Mouse (Mus musculus) hindbrain, embryonic 12.5 days (tissue): ENCODE measurements around the gene Bhmt2. TPM values are rescaled to one million over a fixed set of nuclear protein-coding genes. Genes with fewer than 3 reads are reported as not detected.

ENCODE experiments used
- ATAC-seq: fragments of 200-750 bp; cut with Nextera tagmentation; 2 replicates; pipeline ENCODE4 v1.8.0; 2017; ENCODE audit warnings: moderate TSS enrichment; ENCODE audit not compliant: low FRiP score
- H3K27ac ChIP-seq: fragments of 300-500 bp; sonication (generic); 2 replicates; pipeline ENCODE4 v1.5.1; 2016; ENCODE audit warnings: mild to moderate bottlenecking
- H3K27me3 ChIP-seq: fragments of 300-500 bp; sonication (generic); 2 replicates; pipeline ENCODE4 v1.6.1; 2016; ENCODE audit warnings: mild to moderate bottlenecking
- H3K36me3 ChIP-seq: fragments of 300-500 bp; sonication (generic); 2 replicates; pipeline ENCODE4 v1.6.1; 2016; ENCODE audit warnings: mild to moderate bottlenecking
- H3K4me1 ChIP-seq: fragments of 300-500 bp; sonication (generic); 2 replicates; pipeline ENCODE4 v1.6.1; 2016
- H3K4me2 ChIP-seq: fragments of 300-500 bp; sonication (generic); replicated peaks from 2 replicates; pipeline ENCODE4 v1.6.1; 2016; ENCODE audit warnings: mild to moderate bottlenecking
- H3K4me3 ChIP-seq: fragments of 300-500 bp; sonication (generic); 2 replicates; pipeline ENCODE4 v1.5.1; 2016; ENCODE audit warnings: mild to moderate bottlenecking
- H3K9ac ChIP-seq: fragments of 300-500 bp; sonication (generic); 2 replicates; pipeline ENCODE4 v1.6.1; 2016; ENCODE audit warnings: mild to moderate bottlenecking, moderate library complexity
- H3K9me3 ChIP-seq: fragments of 300-500 bp; sonication (generic); replicated peaks from 2 replicates; pipeline ENCODE4 v1.6.1; 2016; ENCODE audit warnings: mild to moderate bottlenecking
- WGBS: fragments of 180-500 bp; shearing (Covaris S2); methylation state at CpG from one replicate; pipeline ENCODE4 v1.1.7; 2016; 5-methylcytosine and 5-hydroxymethylcytosine counted together
- polyA plus RNA-seq: library from polyadenylated mRNA; unstranded; fragments of >200 nt; fragmentation: Nextera tagmentation; extraction: Ambion mirVana; gene quantifications from 2 replicates; pipeline ENCODE4 v1.2.1, GENCODE M21; 2016

Gene Bhmt2
- polyA plus RNA-seq, 1 experiment from 2014 or later: not detected

DNA sequence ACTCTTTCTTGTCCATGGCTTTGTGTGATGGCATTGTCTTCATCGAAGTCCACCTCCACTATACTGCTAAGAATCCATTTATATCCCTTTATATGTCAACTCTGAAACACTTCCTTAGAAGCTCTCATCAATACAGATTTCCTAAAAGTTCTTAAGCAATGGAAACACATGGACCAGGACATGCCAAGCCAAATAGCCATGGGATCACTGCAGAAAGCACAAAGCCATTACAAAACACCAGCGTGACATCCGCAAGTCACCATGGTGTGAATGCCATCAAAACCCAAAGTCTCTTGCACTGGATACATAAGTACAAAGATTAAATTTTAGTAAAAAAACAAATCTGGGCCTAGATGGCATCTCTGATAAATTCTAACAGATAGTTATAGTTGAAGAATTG lies 15.5 kb upstream of the Bhmt2 start:
- H3K4me1 ChIP-seq: 0 out of 2 replicates have a peak, but pooled peaks cover 6% of the 10 kb centered on the region
- H3K4me2 ChIP-seq: no peak overlapping the region
- ATAC-seq: no peak
- H3K36me3 ChIP-seq: no peaks in the 10 kb centered on the region
- H3K27ac ChIP-seq: no peak overlapping the region
- no peaks in the 10 kb centered on the region for H3K27me3 ChIP-seq
- no peak overlapping the region for H3K9ac ChIP-seq
- H3K4me3 ChIP-seq: no peak overlapping the region
- 91% methylated on average over 3 of the region's 3 CpGs for WGBS
- H3K9me3 ChIP-seq: no peaks in the 10 kb centered on the region

GRCm38 (mm10) chr13:93687321-93687720 lies 13.2 kb upstream of the Bhmt2 start:
- Histone ChIP-seq H3K9me3 (no peaks in the 10 kb centered on the region), H3K4me1 (0 out of 2 replicates have a peak, but pooled peaks cover 6% of the 10 kb centered on the region), H3K9ac (no peak overlapping the region), H3K27ac (no peak overlapping the region), H3K36me3 (no peaks in the 10 kb centered on the region), H3K27me3 (no peaks in the 10 kb centered on the region), H3K4me2 (no peak overlapping the region), H3K4me3 (no peak overlapping the region)
- no peak for ATAC-seq
- WGBS: 9% methylated on average over 5 of the region's 5 CpGs

DNA sequence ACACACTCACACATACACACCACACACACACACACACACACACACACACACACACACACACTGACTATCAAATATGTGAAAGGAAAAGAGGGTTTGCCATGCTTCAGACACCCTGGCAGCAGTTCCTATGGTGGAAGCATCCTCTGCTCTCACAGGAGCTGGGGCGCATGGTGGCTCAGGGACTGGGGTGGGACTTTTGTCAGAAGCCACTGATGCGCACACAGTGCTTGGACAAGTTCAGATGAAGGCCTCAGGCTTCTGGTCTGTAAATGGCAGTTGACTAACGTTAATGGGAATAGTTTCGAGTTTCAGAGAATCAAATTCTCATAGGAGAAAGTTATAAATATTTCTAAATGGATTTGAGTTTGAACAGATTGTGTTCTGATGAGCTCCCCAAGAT lies 11.1 kb upstream of the Bhmt2 start:
- no peak overlapping the region for H3K27ac ChIP-seq
- WGBS: 74% methylated on average over 4 of the region's 4 CpGs
- no peaks in the 10 kb centered on the region for H3K9me3 ChIP-seq
- no peak overlapping the region for H3K9ac ChIP-seq
- no peaks in the 10 kb centered on the region for H3K27me3 ChIP-seq
- H3K4me2 ChIP-seq: no peak overlapping the region
- H3K4me1 ChIP-seq: 0 out of 2 replicates have a peak, but pooled peaks cover 6% of the 10 kb centered on the region
- no peak for ATAC-seq
- no peak overlapping the region for H3K4me3 ChIP-seq
- H3K36me3 ChIP-seq: no peaks in the 10 kb centered on the region

DNA sequence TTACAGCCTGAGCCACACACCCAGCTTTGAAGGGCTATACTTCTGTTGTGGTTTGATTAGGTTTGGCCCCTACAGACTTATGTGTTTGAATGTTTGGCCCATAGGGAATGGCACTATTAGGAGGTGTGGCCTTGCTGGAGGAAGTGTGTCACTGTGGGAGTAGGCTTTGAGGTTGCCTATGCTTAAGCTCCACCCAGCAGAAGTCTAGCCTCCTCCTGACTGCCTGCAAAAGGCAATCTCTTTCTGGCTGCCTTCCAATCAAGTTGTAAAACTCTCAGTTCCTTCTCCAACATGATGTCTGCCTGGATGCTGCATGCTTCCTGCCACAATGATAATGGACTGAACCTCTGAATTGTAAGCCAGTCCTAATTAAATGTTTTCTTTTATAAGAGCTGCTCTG lies 9.2 kb upstream of the Bhmt2 start:
- Histone ChIP-seq H3K36me3 (no peaks in the 10 kb centered on the region), H3K4me1 (0 out of 2 replicates have a peak, but pooled peaks cover 6% of the 10 kb centered on the region), H3K9me3 (no peaks in the 10 kb centered on the region), H3K4me3 (no peak overlapping the region), H3K27me3 (no peaks in the 10 kb centered on the region), H3K27ac (no peak overlapping the region), H3K4me2 (no peak overlapping the region), H3K9ac (no peak overlapping the region)
- ATAC-seq: no peak

DNA sequence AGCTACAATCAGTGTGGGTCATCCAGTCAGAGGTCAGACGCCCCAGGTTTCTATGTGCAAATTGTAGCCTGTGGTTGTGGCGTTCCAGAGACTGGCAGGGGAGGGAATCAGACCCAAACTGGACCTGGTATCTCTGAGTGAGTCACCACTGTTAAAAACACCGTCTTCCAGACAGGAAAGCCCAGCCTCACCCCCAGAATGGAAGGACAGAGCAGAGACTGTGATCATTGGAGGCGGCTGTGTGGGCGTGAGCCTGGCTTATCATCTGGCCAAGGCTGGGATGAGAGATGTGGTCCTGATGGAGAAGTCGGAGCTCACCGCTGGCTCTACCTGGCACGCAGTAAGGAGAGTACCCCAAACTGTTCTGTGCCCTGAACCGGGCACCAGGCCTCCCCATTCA lies 2.8 kb upstream of the Bhmt2 start:
- no peak for ATAC-seq
- Histone ChIP-seq H3K27me3 (peaks cover 14% of the 10 kb centered on the region), H3K27ac (no peak overlapping the region), H3K4me3 (no peak overlapping the region), H3K4me2 (no peak overlapping the region), H3K4me1 (0 out of 2 replicates have a peak, but pooled peaks cover 2% of the 10 kb centered on the region), H3K36me3 (no peaks in the 10 kb centered on the region), H3K9me3 (no peaks in the 10 kb centered on the region), H3K9ac (no peak overlapping the region)
- WGBS: 72% methylated on average over 9 of the region's 9 CpGs

GRCm38 (mm10) chr13:93673296-93673695 lies 806 bp downstream of the Bhmt2 start:
- Histone ChIP-seq H3K4me3 (no peak overlapping the region), H3K9me3 (no peaks in the 10 kb centered on the region), H3K4me1 (0 out of 2 replicates have a peak, but pooled peaks cover 2% of the 10 kb centered on the region), H3K9ac (no peak overlapping the region), H3K4me2 (no peak overlapping the region), H3K36me3 (no peaks in the 10 kb centered on the region), H3K27me3 (peaks cover 14% of the 10 kb centered on the region), H3K27ac (no peak overlapping the region)
- 76% methylated on average over 2 of the region's 2 CpGs for WGBS
- ATAC-seq: no peak

DNA sequence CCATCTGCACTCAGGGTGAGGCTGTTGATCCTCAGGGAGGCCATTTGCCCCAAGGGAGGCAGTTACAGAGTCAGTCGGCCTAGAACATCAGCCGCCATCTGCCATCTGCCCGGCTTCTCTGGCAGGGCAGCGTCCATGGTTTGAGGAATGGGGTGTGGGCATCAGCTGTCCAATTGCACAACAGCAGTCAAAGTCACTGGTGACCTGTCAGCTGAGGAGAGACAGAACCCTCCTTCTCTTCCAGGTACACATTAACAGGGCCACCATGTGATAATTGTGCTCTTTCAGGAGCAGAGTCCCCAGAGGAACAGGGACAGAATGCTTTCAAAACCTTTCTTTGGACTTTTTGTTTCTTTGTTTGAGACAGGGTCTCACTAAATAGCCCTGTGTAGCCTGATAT lies 1.7 kb downstream of the Bhmt2 start:
- Histone ChIP-seq H3K27me3 (peaks cover 14% of the 10 kb centered on the region), H3K27ac (no peak overlapping the region), H3K36me3 (no peaks in the 10 kb centered on the region), H3K4me2 (no peak overlapping the region), H3K4me3 (no peak overlapping the region), H3K9ac (no peak overlapping the region), H3K4me1 (0 out of 2 replicates have a peak, but pooled peaks cover 2% of the 10 kb centered on the region), H3K9me3 (no peaks in the 10 kb centered on the region)
- ATAC-seq: no peak
- WGBS: 89% methylated on average over 4 of the region's 4 CpGs

DNA sequence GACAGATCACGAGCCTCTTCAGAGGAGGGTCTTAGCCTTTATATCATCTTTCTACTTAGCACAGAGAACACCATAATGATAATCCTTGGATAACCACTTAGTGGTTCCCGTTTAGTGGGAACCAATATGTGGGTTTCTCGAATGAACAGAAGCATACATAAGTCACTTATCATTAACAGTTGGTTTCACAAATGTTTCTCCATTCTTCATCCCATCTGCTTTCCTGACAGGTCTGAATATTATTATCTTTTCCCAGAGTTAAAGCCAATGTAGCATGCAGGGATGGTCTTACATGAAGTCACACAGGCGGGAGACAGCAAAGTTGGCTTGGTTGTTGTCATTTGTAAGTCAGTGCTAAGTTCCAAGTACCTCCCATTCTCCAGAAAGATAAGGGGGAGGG lies 6.5 kb downstream of the Bhmt2 start:
- ATAC-seq: no peak
- H3K4me2 ChIP-seq: no peak overlapping the region
- H3K36me3 ChIP-seq: no peaks in the 10 kb centered on the region
- H3K27ac ChIP-seq: no peak overlapping the region
- 91% methylated on average over 4 of the region's 4 CpGs for WGBS
- H3K4me3 ChIP-seq: no peak overlapping the region
- no peaks in the 10 kb centered on the region for H3K9me3 ChIP-seq
- H3K4me1 ChIP-seq: no peaks in the 10 kb centered on the region
- no peak overlapping the region for H3K9ac ChIP-seq
- H3K27me3 ChIP-seq: no peaks in the 10 kb centered on the region

- no peak for ATAC-seq
- Histone ChIP-seq H3K4me1 (peaks cover 3% of the 10 kb centered on the region), H3K4me3 (no peak overlapping the region), H3K9me3 (no peaks in the 10 kb centered on the region), H3K9ac (no peak overlapping the region), H3K27ac (no peak overlapping the region), H3K4me2 (no peak overlapping the region), H3K27me3 (no peaks in the 10 kb centered on the region), H3K36me3 (no peaks in the 10 kb centered on the region)
- WGBS: 76% methylated on average over 4 of the region's 5 CpGs
These were observed 16.2 kb downstream of the Bhmt2 start for GRCm38 (mm10) chr13:93657941-93658340.

DNA sequence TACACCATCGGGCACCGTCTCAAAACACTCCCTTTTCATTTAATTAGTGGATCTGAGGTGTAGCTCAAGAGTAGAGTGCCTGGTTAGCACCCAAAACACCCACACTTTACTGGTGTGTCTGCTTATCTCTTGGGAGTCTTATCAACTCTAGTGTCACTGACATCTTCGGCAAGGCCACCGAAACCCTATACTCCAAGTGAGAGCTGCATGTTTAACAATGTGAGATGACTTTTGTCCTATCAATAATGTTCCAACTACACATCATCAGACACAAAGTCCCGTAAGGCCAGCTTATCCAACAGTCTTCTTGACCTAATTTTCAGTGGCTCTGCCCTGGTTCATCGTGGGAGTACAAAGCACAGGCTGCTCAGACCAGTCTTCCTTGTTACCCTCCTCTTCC lies 20.7 kb downstream of the Bhmt2 start:
- Histone ChIP-seq H3K4me3 (no peak overlapping the region), H3K4me2 (no peak overlapping the region), H3K9ac (no peak overlapping the region), H3K36me3 (no peaks in the 10 kb centered on the region), H3K27me3 (no peaks in the 10 kb centered on the region), H3K27ac (no peak overlapping the region), H3K4me1 (peaks cover 3% of the 10 kb centered on the region), H3K9me3 (no peaks in the 10 kb centered on the region)
- WGBS: 91% methylated on average over 6 of the region's 6 CpGs
- ATAC-seq: no peak

- no peak overlapping the region for H3K4me3 ChIP-seq
- H3K36me3 ChIP-seq: no peaks in the 10 kb centered on the region
- no peak overlapping the region for H3K4me2 ChIP-seq
- no peaks in the 10 kb centered on the region for H3K4me1 ChIP-seq
- 83% methylated on average over 7 of the region's 7 CpGs for WGBS
- no peak for ATAC-seq
- H3K27me3 ChIP-seq: no peaks in the 10 kb centered on the region
- H3K27ac ChIP-seq: no peak overlapping the region
- H3K9me3 ChIP-seq: no peaks in the 10 kb centered on the region
- no peak overlapping the region for H3K9ac ChIP-seq
These were observed 25.5 kb downstream of the Bhmt2 start for GRCm38 (mm10) chr13:93648387-93649130.

DNA sequence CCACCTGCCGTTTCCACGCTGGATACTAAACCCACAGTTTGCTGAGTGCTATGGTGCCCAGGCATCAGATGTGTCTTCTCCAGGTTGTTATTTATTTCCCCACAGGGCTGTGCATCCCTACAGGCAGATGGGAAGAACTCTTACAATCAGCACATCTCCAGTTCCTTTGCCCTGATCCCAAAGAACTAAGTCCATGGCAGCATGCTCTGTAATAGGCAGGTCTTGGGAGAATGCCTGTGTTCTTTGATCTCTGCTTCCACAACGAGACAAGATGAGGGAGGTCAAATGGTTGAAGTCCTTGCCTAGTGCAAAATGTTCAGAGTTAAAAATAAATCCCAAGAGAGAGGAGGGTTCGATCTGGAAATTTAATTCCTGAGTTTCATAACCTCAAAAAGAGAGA lies 34.5 kb downstream of the Bhmt2 start:
- 68% methylated on average over 4 of the region's 4 CpGs for WGBS
- Histone ChIP-seq H3K27me3 (no peaks in the 10 kb centered on the region), H3K4me3 (no peak overlapping the region), H3K9me3 (no peaks in the 10 kb centered on the region), H3K9ac (no peak overlapping the region), H3K36me3 (no peaks in the 10 kb centered on the region), H3K4me2 (no peak overlapping the region), H3K27ac (no peak overlapping the region), H3K4me1 (no peaks in the 10 kb centered on the region)
- ATAC-seq: no peak
